Mouse (Mus musculus): ENCODE measurements at regions not wholly inside any gene's neighbourhood (a gene's known extent, or its start where the extent isn't known, plus 50 kb on each side); places are given as distances from the start of the nearest gene placed in this dataset.

DNA sequence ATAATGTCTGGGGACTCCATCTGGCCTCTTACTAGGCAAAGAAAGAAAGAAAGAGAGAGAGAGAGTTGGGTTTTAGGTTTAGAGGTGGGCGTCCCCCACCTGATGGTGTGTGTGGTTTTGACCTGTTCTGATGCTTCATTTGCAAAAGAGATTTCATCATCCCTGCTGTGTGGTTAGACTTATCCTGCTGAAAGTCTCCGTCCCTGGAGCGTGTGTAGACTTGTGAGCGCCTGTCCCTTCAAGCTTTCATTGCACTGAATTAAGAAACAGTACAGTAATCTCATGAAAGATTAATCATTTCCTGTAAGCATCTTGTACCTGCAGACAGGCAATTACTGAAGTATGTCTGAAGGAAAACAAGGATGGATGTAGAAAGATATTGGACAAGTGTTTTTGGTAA is 2244.1 kb downstream of the 4930444P10Rik start:
- TF ChIP-seq CTCF (IDR thresholded peaks at IDR 0.05; ENCODE audit: borderline replicate concordance, insufficient read depth, low read length): no peak
- TF ChIP-seq POLR2A (IDR thresholded peaks at IDR 0.05; ENCODE audit: low read depth, low read length): no peak

Data from embryonic fibroblast, embryonic 13.5 days (primary cell).